Mouse (Mus musculus) cerebral cortex, adult 2 months (tissue): ENCODE measurements around the gene Gm3020.

Source experiments
- WGBS: fragments of 180-500 bp; shearing (Covaris S2); methylation state at CpG from one replicate; pipeline ENCODE4 v1.1.7; 2018; 5-methylcytosine and 5-hydroxymethylcytosine counted together

Gm3020 gene

GRCm38 (mm10) chr14:3651730-3652129, at the start of gene Gm3020:
TSS of gene Gm3020 (plus strand) at chr14:3652030.
- no CpG with 5 or more reads among the region's 32 CpGs for WGBS

- no CpG with 5 or more reads among the region's 2 CpGs for WGBS
These were observed 17.6 kb upstream of the Gm3020 start, which contains the start of gene Gm3012 for GRCm38 (mm10) chr14:3634212-3634611. TSS of gene Gm3012 (plus strand) at chr14:3634512.

- WGBS, result no CpG with 5 or more reads among the region's 3 CpGs
These were observed 36.7 kb downstream of the Gm3020 start, which contains the start of gene Gm3043 for GRCm38 (mm10) chr14:3688483-3688882. TSS of gene Gm3043 (plus strand) at chr14:3688783.
